Mouse (Mus musculus) adrenal gland, adult 2 months (tissue): ENCODE measurements around the gene Dcbld1. TPM values are rescaled to one million over a fixed set of nuclear protein-coding genes. Genes with fewer than 3 reads are reported as not detected.

ENCODE experiments used
- DNase-seq: peaks from one replicate; pipeline ENCODE4 v3.0.0; 2021
- long read RNA-seq: library from polyadenylated mRNA; stranded (forward); transcript quantifications from one replicate; pipeline ENCODE4 v2.0.0, GENCODE M21; 2021
- polyA plus RNA-seq: library from polyadenylated mRNA; depleted of rRNA; stranded (reverse); fragments of >200 nt; gene quantifications from 2 replicates; pipeline ENCODE4 v1.2.3, GENCODE M21; 2012; rRNA removed
- total RNA-seq, 2 experiments: library from RNA; stranded (reverse); gene quantifications; 2 replicates each; pipeline ENCODE4 v1.2.3; 2021

Dcbld1 gene
- total RNA-seq, result 1 to 10 TPM; 2.1 to 3.4 TPM
- 2.7 and 3.1 TPM in 2 replicates for polyA plus RNA-seq
- long read RNA-seq, partial matches to known transcripts, result 0 of 3 reads
- long read RNA-seq, other reads (novel, unspliced or antisense), result 0 of 3 reads

DNA sequence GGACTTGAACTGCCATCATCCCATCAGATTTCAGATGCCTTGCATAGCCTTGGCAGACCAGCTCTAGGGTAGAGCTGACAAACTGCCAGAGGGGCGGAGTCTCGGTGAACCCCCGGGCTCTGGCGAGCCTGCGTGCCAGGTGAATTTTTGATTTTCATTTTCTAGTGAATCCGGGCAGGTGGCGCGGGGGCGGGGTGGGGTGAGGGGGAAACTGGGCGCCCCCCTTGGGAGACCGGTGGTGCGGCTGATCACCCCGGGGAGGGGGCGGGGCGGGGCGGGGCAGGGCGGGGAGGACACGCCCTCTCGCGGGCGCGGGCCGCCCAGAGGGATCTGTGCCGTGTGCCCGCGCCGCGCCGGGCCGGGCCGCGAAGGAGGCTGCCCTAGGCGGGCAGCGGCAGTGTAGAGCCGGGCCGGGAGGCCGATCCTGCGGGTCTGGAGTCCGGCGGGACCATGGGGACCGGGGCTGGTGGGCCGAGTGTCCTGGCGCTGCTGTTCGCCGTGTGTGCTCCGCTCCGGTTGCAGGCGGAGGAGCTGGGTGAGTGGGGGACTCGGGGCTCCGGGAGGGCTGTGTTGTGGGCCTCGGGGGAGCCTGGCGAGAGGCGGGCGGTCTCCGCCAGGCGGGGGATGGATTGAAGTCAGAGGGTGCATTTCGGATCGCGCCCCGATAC, at the start of gene Dcbld1:
TSS of gene Dcbld1 (plus strand) at position 319 of the 668 bp plus-strand sequence.
- peak; percentile 76 for DNase-seq

- DNase-seq, result no peak
Observed at GRCm38 (mm10) chr10:52185900-52186299, 47.5 kb upstream of the Dcbld1 start.

GRCm38 (mm10) chr10:52194957-52195852, 38.2 kb upstream of the Dcbld1 start, which contains the start of gene Ros1:
Gene Ros1 (minus strand): TSS chr10:52195244.
- DNase-seq, result no peak

- no peak for DNase-seq
Observed at GRCm38 (mm10) chr10:52204006-52204405, 29.4 kb upstream of the Dcbld1 start.

- no peak for DNase-seq
Observed at GRCm38 (mm10) chr10:52215267-52215818, 18.1 kb upstream of the Dcbld1 start.

GRCm38 (mm10) chr10:52216797-52217563, 16.4 kb upstream of the Dcbld1 start:
- peak; percentile 59 for DNase-seq

DNA sequence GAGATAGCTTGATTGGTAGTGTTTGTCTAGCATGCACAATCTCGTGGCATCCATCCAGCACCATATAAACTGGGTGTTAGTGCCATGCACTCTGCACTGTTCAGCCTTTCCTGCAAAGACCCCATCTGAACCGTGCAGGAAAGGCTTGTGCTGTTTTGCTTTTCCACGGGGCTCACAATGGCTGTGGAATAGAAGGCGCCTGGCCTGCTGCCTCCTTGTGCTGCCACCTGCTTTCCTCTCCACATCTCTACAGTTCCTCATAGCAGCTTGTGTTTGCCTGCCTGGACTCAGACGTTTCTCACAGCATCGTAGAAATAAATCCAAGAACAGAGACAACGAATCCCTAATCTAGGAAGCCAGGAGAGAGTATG, 15.9 kb upstream of the Dcbld1 start:
- DNase-seq, result no peak

GRCm38 (mm10) chr10:52219600-52219999, 13.8 kb upstream of the Dcbld1 start:
- no peak for DNase-seq

DNA sequence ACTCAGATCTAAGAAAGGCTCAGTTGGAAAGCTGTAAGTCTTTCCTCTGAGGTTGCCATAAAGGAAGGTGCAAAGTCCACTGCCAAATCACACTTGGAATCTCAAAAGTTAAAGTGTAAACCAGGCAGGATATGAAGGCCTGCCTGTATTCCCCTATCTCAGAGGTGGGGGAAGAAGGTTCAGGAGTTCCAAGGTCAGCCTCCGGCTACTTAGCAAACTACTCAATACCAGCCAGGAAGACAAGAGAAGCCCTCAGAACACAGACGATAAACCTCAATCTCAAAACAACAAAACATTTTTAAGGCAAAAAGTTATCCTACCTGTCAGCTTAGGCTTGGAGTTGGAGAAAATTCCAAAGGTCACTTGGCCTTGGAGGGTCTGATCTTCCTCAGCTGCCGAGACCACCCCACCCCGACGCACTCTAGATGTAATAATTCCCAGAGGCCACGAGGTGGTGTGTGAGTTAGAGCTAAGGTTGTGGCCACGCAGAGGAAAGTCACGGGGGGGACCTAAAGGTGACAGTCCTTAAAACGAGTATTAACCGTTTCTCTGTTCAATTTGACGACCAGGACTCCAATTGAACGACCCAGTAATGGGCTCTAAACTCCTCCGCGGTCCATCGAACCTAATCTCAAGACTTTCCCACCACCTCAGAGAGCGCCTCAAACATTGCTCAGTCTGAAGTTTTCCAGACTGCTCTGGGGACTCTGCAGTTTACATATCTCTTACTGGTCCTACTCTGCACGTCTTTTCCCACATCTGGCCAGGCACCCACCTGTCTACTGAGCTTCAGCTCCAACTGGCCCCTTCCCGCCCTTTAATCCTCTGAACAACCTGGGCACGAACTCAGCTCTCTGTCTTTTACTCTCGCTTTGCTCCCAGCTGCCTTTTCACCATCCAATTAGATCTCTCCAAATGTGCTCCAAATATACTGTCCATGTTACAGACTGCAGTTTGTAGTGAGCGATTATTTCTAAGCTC, 933 bp upstream of the Dcbld1 start:
- DNase-seq, result peak; percentile 44

DNA sequence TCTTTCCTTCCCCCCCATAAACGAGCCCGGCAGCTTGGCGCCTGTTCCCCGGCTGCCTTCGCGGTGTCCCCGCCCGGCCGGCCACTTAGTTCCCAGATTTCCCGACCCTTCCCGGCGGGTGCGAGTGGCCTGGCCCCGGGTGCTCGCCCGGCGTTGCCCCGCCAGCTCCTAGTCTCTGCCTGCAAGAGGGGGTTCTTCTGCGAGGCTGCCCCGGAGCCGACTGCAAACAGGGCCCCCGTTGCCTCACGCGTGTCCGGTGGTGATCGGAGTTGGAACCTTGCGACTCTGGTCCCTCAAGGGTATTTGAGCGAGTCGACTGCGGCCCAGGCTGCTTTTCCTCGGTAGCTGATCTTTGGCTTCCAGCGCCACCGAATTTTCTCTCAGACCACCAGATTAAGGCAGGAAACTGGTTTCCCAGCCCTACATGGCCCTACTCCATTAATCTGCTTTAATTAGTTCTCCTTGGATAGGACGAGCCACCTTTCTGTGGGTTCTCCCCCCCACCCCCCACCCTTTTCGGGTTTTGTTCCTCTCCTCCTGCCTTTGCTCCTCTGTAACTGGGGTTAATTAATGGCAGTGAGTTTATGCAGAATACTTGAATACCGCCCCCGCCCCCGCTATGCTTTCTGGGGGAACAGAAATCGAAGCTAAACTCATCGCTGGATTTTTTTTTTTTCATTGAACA, 692 bp downstream of the Dcbld1 start:
- DNase-seq, result no peak

- DNase-seq, result no peak
Observed at GRCm38 (mm10) chr10:52234654-52234981, 1.2 kb downstream of the Dcbld1 start.

GRCm38 (mm10) chr10:52235461-52235860, 2.0 kb downstream of the Dcbld1 start:
- no peak for DNase-seq

DNA sequence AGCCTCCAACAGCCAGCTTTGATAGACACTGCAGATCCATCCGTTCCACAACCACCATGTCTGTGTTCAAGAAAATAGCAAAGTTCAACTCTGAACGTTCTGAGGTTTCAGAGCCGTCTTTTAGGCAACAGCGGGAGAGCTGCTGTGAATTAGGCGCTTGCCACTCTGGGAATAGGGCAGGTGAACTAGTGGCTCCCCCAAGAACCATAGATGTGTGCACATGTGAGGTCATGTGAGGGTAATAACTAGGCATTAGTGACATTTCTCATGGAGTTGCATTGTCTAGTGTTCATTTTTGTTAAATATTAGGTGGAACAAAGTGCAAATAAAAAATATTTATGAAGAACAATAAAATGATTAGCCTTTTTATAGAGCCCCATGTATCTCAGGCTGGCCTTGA, 8.6 kb downstream of the Dcbld1 start:
- no peak for DNase-seq

DNA sequence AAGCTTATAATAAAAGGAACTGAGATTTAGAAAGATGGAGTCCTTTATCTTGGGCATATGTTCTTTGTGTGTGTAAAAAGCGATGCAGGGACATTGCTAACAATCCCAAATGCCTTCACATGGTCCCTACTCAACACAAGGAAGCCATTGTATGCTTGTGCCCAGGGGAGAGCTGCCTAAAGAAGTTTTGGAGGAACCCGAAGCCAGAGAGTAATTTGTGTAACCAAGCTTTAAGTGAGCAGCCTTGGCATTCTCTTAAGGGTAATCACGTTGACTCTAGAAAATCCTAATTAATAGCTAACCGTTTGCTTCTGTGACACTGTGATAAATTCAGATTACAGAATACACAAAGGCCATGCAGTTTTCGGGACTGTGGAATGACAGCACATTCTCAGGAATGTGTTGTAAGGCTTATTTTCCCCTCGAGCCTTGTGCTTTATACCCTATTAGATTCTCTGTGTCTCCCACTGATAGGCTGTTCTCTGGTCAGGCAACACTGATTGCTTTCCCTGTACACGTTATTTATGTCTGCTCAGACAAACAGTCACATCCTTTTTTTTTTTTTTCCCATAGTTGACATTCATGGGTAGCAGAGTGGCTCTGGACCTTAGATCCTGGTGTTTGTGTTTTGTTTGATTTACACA, 9.4 kb downstream of the Dcbld1 start:
- DNase-seq, result no peak

- DNase-seq, result no peak
Observed at GRCm38 (mm10) chr10:52246207-52246606, 12.8 kb downstream of the Dcbld1 start.

DNA sequence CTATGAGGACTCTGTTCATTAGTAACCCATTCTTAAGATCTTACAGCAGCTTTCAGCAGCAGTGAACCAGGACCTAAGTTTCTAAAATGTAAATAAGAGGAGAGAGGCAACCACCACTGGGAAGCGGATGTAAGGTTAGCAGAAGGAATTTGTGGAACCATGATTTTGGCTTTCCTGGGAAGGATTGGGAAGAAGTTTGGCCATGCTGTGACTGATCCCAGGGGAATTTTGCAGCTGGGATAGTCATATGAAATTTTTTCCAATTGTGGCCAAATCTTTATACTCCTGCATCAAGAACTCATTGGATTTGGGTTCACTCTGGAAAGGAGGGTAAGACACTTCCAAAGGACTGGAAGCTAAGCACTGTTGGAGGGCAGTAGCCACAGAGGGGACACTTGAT, 18.8 kb downstream of the Dcbld1 start:
- DNase-seq, result no peak

DNA sequence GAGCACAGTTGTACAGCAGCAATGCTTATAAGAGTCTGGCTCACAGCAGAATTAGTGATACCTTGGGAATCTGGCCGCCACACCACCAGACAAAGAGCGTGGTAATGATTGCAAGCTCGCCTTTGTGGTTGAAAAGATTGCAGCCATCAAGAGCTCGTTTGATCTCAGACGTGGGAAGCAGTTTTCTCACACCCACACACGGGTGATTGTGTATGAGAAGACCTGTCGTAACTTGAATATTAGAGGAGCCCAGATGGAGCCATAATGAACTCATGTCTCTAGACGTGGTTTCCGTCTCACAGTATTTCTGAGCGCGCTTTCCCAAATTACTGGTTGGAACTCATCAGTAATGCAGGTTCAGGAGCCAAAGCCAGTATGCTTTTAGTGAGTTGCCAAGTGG, 20.0 kb downstream of the Dcbld1 start:
- DNase-seq, result no peak

DNA sequence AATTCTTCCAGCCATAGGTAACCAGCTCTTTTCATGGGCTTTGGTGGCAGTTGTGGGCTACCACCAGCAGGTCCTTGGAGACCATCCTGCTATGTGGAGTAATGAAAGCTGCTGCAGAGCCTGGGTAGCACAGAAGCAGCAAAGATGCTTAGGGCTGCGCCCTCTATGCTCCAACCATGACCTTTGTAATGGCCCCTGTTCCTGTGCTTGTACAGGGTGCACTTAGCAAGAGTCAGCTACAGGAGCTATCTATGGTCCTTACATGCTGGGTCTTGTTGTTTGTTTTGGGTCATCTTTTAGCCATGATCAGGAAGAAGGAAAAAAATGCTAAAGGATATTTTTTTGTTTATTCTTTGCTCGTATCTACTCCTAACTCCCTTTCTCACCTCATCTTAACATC, 24.3 kb downstream of the Dcbld1 start:
- no peak for DNase-seq

- no peak for DNase-seq
Observed at GRCm38 (mm10) chr10:52258180-52258948, 24.9 kb downstream of the Dcbld1 start.
